Mouse (Mus musculus) kidney, adult 2 months (tissue): Measurements from ENCODE around the gene Dync1i2. TPM values are rescaled to one million over a fixed set of nuclear protein-coding genes. Genes with fewer than 3 reads are reported as not detected.

Experiments
- DNase-seq: peaks from one replicate; pipeline ENCODE4 v3.0.0; 2021
- H3K27ac ChIP-seq: fragments of 200-500 bp; 2 replicates; pipeline ENCODE4 v1.5.1; 2012; ENCODE audit warnings: low read depth, low read length, control low read depth, inconsistent platforms; ENCODE audit not compliant: insufficient read depth
- H3K27me3 ChIP-seq: fragments of 200-500 bp; replicated peaks from 2 replicates; pipeline ENCODE4 v1.6.1; 2012; ENCODE audit warnings: mild to moderate bottlenecking, moderate library complexity, low read length, inconsistent platforms; ENCODE audit not compliant: control insufficient read depth, insufficient read depth
- H3K36me3 ChIP-seq: fragments of 200-500 bp; 2 replicates; pipeline ENCODE4 v1.6.1; 2012; ENCODE audit warnings: mild to moderate bottlenecking, moderate library complexity, low read length, inconsistent platforms; ENCODE audit not compliant: control insufficient read depth, insufficient read depth
- H3K4me1 ChIP-seq: fragments of 200-500 bp; 2 replicates; pipeline ENCODE4 v1.6.1; 2011; ENCODE audit warnings: low read length; ENCODE audit not compliant: control insufficient read depth, insufficient read depth
- H3K4me3 ChIP-seq: fragments of 200-500 bp; 2 replicates; pipeline ENCODE4 v1.5.1; 2011; ENCODE audit warnings: mild to moderate bottlenecking, low read depth, low read length, control low read depth; ENCODE audit not compliant: insufficient read depth
- CTCF ChIP-seq: fragments of 200-500 bp; conservative IDR thresholded peaks from 2 replicates; pipeline ENCODE4 v1.5.1; 2011; ENCODE audit warnings: low read depth, mild to moderate bottlenecking, control low read depth, low read length, moderate library complexity, mixed read lengths; ENCODE audit not compliant: insufficient read depth, insufficient read length
- POLR2A ChIP-seq: fragments of 200-500 bp; IDR thresholded peaks from one replicate; pipeline ENCODE4 v1.6.1; 2011; ENCODE audit warnings: low read depth, low read length, control low read depth
- WGBS: fragments of 180-500 bp; shearing (Covaris S2); methylation state at CpG from one replicate; pipeline ENCODE4 v1.1.7; 2018; 5-methylcytosine and 5-hydroxymethylcytosine counted together
- polyA plus RNA-seq: library from polyadenylated mRNA; depleted of rRNA; stranded (reverse); fragments of >200 nt; gene quantifications from 2 replicates; pipeline ENCODE4 v1.2.3, GENCODE M21; 2012; rRNA removed

Dync1i2 gene
- polyA plus RNA-seq, 1 experiment = 28.8 TPM

DNA sequence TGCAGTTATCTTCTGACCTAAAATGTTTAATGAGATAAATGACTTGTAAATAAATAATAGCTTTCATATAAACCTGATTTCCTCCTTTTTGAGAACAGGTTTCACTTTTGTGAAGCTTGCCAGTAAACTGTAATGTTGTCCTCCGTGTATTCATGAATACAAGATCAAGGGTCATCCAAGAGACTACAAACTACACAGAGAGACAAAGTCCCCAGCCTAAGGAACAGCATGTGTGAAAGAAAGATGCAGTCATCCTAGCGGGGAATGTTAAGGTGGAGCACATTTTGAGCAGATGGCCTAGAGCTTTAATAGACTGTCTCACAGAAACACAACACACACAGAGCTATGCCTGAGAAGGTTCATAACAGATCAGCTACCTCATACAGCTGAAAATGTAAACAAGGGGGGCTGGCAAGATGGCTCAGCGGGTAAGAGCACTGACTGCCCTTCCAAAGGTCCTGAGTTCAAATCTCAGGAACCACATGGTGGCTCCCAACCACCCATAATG is 90.7 kb downstream of the Dync1i2 start:
- DNase-seq = peak; percentile 69
- TF ChIP-seq CTCF = no peak
- TF ChIP-seq POLR2A = no peak
- H3K27me3 ChIP-seq = no peaks in the 10 kb centered on the region
- H3K4me1 ChIP-seq = peaks cover 9% of the 10 kb centered on the region
- H3K27ac ChIP-seq = peak overlapping the region; percentile 26; the same call in 1 of the 2 replicates
- WGBS = 57% methylated on average over 3 of the region's 3 CpGs
- no peaks in the 10 kb centered on the region for H3K36me3 ChIP-seq
- no peak overlapping the region for H3K4me3 ChIP-seq

DNA sequence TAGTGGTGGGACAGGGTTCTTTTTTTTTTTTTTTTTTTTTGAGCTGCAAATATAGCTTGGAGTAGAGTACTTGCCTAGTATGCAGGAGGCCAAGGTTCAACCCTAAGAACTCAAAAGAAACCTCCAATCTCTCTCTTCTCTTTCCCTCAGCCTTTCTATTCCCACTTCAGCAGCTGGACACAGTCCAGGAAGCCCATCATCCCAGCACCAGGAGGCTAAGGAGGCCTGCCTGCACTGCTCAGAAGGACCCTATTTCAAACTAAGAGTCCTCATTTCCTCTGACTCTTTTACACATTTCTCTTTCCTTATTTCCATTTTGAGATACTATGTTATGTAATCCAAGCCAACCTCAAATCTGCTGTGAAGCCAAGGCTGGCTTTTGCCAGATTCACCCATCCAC is 91.7 kb downstream of the Dync1i2 start:
- TF ChIP-seq CTCF = no peak
- Histone ChIP-seq H3K4me1 (peaks cover 9% of the 10 kb centered on the region), H3K27me3 (no peaks in the 10 kb centered on the region), H3K36me3 (no peaks in the 10 kb centered on the region), H3K27ac (no peak overlapping the region), H3K4me3 (no peak overlapping the region)
- DNase-seq = peak; percentile 56

GRCm38 (mm10) chr2:71304821-71305220 is 93.3 kb downstream of the Dync1i2 start:
- Histone ChIP-seq H3K4me1 (peaks cover 9% of the 10 kb centered on the region), H3K27ac (no peak overlapping the region), H3K4me3 (no peak overlapping the region), H3K36me3 (no peaks in the 10 kb centered on the region), H3K27me3 (no peaks in the 10 kb centered on the region)
- peak; percentile 80 for DNase-seq
- 44% methylated on average over 3 of the region's 3 CpGs for WGBS
- TF ChIP-seq CTCF (no peak), POLR2A (no peak)

DNA sequence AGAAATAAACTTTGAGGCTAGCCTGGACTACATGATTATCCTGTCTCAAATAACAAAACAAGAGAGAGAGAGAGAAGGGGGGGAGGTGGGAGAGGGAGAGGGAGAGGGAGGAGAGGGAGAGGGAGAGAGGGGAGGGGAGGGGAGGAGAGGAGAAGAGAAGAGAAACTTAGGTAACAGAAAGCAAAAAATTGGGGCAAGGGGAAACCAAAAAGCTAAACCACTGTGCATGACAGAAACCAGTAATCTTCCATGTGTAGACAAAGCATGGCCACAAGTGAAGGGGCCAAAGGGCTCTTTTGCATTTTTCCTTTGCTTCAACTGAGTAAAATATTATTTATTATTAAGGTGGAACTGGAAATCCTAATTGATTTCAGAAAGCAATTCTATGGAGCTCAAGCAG is 94.9 kb downstream of the Dync1i2 start:
- no peak overlapping the region for H3K4me3 ChIP-seq
- H3K4me1 ChIP-seq = peaks cover 9% of the 10 kb centered on the region
- no peak overlapping the region for H3K27ac ChIP-seq
- no peaks in the 10 kb centered on the region for H3K27me3 ChIP-seq
- no peaks in the 10 kb centered on the region for H3K36me3 ChIP-seq
- TF ChIP-seq POLR2A (no peak), CTCF (no peak)
- no peak for DNase-seq

DNA sequence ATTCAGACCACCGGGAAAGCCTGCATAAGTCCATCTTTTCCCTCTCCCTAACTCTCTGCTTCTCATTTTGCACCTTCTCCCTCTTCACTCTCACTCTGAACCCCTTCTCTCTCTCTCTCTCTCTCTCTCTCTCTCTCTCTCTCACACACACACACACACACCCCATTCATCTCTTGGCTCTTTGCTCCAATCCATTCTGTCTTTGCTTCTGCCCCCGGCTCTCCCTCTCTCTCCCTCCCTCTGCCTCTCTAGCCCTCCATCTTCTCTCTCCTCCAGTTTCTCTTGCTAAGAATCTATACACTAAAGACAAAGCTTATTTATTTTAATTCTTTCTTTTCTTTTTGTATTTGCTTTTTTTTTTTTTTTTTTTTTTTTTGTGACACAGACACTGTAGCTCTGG is 98.2 kb downstream of the Dync1i2 start:
- no peaks in the 10 kb centered on the region for H3K27me3 ChIP-seq
- DNase-seq = no peak
- 72% methylated on average over 2 of the region's 2 CpGs for WGBS
- no peaks in the 10 kb centered on the region; the same call in 1 of the 2 replicates for H3K4me1 ChIP-seq
- H3K4me3 ChIP-seq = no peak overlapping the region
- H3K27ac ChIP-seq = no peak overlapping the region
- no peak for TF ChIP-seq CTCF
- TF ChIP-seq POLR2A = no peak
- peaks cover 5% of the 10 kb centered on the region for H3K36me3 ChIP-seq

- WGBS = 88% methylated on average over 10 of the region's 10 CpGs
- DNase-seq = no peak
- Histone ChIP-seq H3K4me3 (no peak overlapping the region), H3K36me3 (peaks cover 5% of the 10 kb centered on the region), H3K27ac (no peak overlapping the region), H3K27me3 (no peaks in the 10 kb centered on the region), H3K4me1 (no peaks in the 10 kb centered on the region)
- TF ChIP-seq CTCF = no peak
- no peak for TF ChIP-seq POLR2A
These were observed 100.6 kb downstream of the Dync1i2 start for GRCm38 (mm10) chr2:71312067-71312466.

Other genes with a start within 250 kb of the Dync1i2 start
- gene Dcaf17, start 156.4 kb upstream of the Dync1i2 start, polyA plus RNA-seq = 3.7 and 3.8 TPM in 2 replicates
- 5.3 and 6.6 TPM in 2 replicates for gene Mettl8, start 156.1 kb upstream of the Dync1i2 start, polyA plus RNA-seq
- 0.25 and 0.42 TPM in 2 replicates for gene Cybrd1, start 93.8 kb upstream of the Dync1i2 start, polyA plus RNA-seq
- 72.9 and 82.5 TPM in 2 replicates for gene Slc25a12, start 156.0 kb downstream of the Dync1i2 start, polyA plus RNA-seq
- gene Hat1, start 177.3 kb downstream of the Dync1i2 start, polyA plus RNA-seq = 4.7 and 7.7 TPM in 2 replicates
- 33.6 and 34.6 TPM in 2 replicates for gene Metap1d, start 241.6 kb downstream of the Dync1i2 start, polyA plus RNA-seq